Mouse (Mus musculus) hematopoietic stem cell, adult 5-6 weeks (primary cell): ENCODE results near the gene Dnajb3. TPM values are rescaled to one million over a fixed set of nuclear protein-coding genes. Genes with fewer than 3 reads are reported as not detected.

Experiments
- ATAC-seq, 2 experiments: fragments of 125-278 bp in 1 of 2; replicated peaks in 1 of 2; 2 replicates each; pipeline ENCODE4 v1.8.0; 2016 to 2017; ENCODE audit warnings: inconsistent platforms in 2 of 2, mild to moderate bottlenecking in 2 of 2, moderate number of reproducible peaks in 2 of 2, low read depth in 1 of 2, moderate TSS enrichment in 1 of 2; ENCODE audit not compliant: low FRiP score in 2 of 2, poor library complexity in 2 of 2, severe bottlenecking in 2 of 2, insufficient read depth in 1 of 2, low TSS enrichment in 1 of 2
- total RNA-seq: library from RNA; stranded (forward); fragments of 172-1452, 232-1000 nt; gene quantifications from 2 replicates; pipeline ENCODE4 v1.2.3, GENCODE M21; 2017

The Dnajb3 gene
- total RNA-seq, 1 experiment from 2014 or later, result not detected

DNA sequence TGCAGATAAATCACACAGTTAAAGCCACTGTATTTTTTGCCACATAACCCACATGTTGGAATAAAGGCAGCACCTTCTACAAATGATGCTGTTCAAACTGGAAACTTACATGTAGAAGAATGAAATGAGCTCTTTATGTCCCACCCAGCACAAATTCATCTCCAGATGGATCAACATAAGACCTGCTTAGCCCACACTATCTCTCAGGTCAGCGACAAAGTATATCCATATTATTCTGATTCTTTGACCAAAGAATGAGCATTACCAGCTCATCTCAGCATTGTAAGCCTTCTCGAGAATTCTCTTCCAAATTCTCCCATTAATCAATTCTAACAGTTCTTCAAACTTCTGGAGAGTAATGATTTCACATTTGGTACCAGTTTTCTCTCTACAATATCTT is 16.6 kb upstream of the Dnajb3 start:
- no peak for ATAC-seq

GRCm38 (mm10) chr1:88220336-88220735 is 14.8 kb upstream of the Dnajb3 start:
- ATAC-seq, result no peak

DNA sequence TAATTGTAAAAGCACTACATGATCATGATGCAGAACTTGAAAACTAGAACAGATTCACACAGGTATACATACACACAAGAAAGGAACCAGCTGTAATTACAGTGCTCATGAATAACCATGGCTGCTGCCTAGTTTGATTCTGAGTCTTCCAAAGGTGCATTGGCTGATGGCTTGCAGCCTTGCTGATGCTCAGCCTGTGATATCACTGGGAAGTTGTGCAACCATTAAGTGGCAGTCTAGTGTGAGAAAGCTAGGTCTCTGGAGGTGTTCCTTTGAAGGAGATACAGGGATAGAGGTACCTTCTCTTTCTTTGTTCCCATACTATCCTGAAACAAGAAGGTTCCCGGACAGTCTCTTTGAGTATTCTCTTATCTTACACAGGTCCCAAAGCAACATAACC is 13.5 kb upstream of the Dnajb3 start:
- ATAC-seq, result no peak

DNA sequence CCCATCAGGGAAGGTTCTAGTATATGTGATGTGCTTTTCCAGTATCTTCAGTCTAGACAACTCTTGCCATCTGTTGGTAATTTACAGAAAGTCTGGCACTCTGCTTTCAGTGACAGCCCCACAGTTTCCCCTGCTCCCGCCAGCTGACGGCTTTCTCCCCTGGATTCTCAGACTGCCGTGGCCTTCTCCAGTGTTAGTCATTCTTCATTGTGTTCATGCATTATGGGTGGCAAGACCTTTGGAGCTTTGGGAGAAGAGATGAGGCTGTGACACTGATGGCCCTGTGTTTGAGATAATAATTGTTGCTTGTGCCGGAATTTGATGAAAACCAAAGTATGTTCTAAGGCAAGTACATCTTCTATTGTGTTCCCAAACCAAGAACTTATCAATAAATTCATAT is 13.0 kb upstream of the Dnajb3 start:
- ATAC-seq, result no peak

- no peak for ATAC-seq
Measured at GRCm38 (mm10) chr1:88218051-88218450, 12.5 kb upstream of the Dnajb3 start.

- no peak for ATAC-seq
Measured at GRCm38 (mm10) chr1:88217576-88217975, 12.0 kb upstream of the Dnajb3 start.

GRCm38 (mm10) chr1:88217144-88217543 is 11.6 kb upstream of the Dnajb3 start:
- no peak for ATAC-seq

DNA sequence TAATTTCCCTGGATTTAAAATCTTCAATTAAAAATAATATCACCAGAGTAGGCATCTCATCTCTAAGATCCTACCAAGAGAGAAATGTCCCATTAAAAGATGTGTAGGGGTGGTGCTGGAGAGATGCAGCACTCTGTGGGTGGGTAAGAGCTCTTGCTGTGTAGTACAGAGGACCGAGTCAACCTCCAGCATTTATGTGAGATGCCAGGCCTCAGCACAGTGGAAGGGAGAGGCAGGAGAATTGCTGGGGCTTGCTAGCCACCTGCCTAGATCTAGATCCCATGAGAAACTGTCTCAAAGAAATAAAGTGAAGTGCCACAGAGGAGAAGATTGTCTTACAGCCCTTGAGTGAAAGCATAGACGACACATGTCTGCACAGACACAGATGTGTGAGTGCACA is 11.0 kb upstream of the Dnajb3 start:
- ATAC-seq, result no peak

DNA sequence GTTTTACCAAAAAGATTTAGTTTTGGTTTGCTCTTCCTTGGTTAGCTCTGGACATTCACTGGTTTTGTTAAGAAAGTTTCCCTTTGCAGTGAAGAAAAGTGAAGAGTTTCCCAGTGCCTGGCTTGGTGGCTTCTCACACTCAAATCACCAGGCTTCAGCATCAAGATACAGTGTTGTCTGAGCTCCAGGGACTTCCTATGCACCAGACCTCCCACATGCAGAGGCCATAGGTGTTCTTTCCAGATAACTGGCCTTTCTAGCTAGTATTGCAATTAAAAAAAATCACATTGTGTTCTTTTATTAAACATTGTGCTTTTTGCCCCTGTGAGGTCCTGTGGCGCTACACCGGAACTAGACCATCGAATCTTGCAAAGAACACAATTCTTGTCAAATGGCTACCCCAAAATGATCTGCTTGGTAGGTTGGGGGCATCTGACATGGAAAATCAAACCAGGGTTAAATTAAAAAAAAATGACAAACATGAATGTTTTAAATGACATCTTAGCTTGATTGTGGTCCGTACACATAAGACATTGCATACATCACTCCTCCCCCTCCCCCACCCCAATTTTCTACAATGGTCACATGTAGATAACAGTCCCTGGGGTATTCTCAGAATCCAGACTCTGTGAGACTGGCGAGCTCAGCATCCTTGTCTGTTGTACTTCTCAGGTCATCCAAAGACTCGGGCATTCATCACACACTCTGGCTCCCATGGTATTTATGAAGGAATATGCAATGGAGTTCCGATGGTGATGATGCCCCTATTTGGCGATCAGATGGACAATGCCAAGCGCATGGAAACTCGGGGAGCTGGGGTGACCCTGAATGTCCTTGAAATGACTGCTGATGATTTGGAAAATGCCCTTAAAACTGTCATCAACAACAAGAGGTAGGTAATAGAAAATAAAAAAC is 10.1 kb upstream of the Dnajb3 start:
- no peak for ATAC-seq

GRCm38 (mm10) chr1:88214462-88214952 is 8.9 kb upstream of the Dnajb3 start:
- peak in 1 of 2 experiments; percentile 1; a peak in 1 of 4 replicates for ATAC-seq

DNA sequence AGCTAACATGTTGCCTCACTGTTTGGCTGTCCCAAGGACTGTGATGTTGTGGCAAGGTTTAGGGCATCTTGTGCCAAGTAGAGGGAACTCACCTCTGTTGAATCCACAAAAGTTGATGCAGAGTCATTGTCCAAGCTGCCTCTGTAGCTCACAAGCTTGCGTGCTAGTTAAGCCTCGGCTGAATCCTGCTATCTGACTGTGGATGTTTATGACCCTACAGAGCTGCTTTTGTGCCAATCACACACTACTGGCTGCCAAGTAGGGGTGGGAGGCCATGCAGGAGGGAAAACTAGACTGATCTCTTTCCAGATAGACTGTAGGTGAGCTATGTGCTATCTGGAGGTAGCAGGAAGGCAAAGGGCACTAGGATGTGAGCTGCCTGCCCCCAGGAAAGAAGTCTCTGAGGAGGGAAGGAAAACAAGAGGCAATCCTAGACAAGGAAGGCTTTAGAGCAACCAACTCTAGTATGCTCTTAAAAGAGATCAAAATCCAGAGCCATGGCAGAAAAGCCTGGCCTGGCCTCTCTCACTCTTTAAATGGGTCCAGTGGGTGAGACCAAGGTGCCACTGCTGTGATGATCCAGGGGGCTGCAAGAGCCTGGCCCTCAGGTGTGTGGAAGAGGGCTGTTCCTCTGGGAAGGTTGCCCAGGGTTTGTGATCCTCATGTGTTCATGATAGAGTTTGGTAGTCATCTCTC is 8.3 kb upstream of the Dnajb3 start:
- ATAC-seq, result peak in 1 of 2 experiments; percentile 7; a peak in 1 of 4 replicates

GRCm38 (mm10) chr1:88213061-88213460 is 7.5 kb upstream of the Dnajb3 start:
- ATAC-seq, result no peak

DNA sequence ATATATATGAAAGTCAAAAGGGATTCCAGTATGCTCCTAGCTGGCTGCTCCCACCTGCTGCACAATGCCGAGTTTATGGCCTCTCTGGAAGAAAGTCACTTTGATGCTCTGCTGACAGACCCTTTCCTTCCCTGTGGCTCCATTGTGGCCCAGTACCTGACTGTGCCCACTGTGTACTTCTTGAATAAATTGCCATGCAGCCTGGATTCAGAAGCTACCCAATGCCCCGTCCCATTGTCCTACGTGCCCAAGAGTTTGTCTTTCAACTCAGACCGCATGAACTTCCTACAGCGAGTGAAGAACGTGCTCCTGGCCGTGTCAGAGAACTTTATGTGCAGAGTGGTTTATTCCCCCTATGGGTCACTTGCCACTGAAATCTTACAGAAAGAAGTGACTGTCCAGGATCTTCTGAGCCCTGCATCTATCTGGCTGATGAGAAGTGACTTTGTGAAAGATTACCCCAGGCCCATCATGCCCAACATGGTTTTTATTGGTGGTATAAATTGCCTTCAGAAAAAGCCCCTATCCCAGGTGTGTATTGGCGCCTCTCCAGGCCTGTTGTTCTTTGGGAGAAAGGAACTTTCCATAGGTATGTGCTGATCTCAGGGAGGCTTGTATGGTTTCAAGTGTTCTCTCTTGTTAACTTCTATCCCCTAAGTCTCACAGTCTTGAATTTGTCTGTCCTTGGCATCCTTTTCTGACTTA is 6.9 kb upstream of the Dnajb3 start:
- no peak for ATAC-seq

DNA sequence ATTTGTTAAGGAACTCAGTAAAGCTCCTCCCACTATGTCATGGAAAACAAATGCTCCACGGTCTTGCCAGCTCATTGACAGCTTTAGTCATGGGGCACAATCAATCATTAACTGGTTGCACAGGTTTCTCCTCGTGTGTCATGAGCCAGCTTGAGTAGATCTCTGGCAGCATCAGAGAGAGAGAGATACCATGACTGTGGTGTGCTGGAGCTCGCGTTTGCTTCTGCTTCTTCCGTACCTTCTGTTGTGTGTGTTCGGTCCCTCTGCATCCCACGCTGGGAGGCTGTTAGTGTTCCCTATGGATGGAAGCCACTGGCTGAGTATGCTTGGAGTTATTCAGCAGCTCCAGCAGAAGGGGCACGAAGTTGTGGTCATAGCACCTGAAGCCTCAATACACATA is 6.2 kb upstream of the Dnajb3 start, which contains the start of gene Ugt1a1:
Ugt1a1 (plus strand) TSS at position 148 of the 400 bp plus-strand sequence.
- no peak for ATAC-seq

- no peak; a peak in 1 of 4 replicates for ATAC-seq
Measured at GRCm38 (mm10) chr1:88206843-88207479, 1.4 kb upstream of the Dnajb3 start.

DNA sequence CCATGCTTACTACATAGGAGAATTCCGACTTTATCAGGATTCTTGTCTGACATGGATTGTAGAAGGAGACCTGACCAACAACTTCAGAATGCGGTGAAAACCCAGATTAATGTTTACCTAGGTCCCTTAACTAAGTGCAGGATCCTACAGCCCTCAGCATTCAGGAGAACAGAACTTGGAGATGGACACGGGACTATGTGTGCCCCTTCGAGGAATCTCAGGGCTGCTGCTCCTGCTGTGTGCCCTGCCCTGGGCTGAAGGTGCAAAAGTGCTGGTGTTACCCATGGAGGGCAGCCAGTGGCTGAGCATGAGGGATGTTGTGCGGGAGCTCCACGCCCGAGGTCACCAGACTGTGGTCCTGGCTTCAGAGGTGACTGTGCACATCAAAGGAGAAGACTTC is 5.1 kb downstream of the Dnajb3 start, which contains the start of gene Ugt1a2:
Ugt1a2 (plus strand) TSS at position 146 of the 400 bp plus-strand sequence.
- no peak for ATAC-seq

- no peak for ATAC-seq
Measured at GRCm38 (mm10) chr1:88199996-88200395, 5.6 kb downstream of the Dnajb3 start.
